Mouse (Mus musculus): Measurements from ENCODE around the gene Gm45521. TPM values are rescaled to one million over a fixed set of nuclear protein-coding genes. Genes with fewer than 3 reads are reported as not detected.

The Gm45521 gene
- polyA plus RNA-seq, 1 experiment from 2014 or later: not detected

GRCm38 (mm10) chr14:7928362-7928761, 28.7 kb upstream of the Gm45521 start:
- Histone ChIP-seq H3K36me3 (ENCODE audit: control insufficient read depth, insufficient read depth, low read length) (0 out of 2 replicates have a peak, but pooled peaks cover 4% of the 10 kb centered on the region), H3K9ac (ENCODE audit: low read depth, low read length) (no peak overlapping the region), H3K27ac (ENCODE audit: low read depth, low read length) (no peak overlapping the region), H3K4me3 (ENCODE audit: low read depth, low read length) (no peak overlapping the region), H3K9me3 (ENCODE audit: control insufficient read depth, low read length) (no peaks in the 10 kb centered on the region), H3K4me1 (replicated peaks; ENCODE audit: control insufficient read depth, insufficient read depth, low read length) (no peaks in the 10 kb centered on the region), H3K4me2 (replicated peaks; ENCODE audit: low read depth, low read length) (no peak overlapping the region), H3K27me3 (ENCODE audit: control insufficient read depth, insufficient read depth, low read length) (no peaks in the 10 kb centered on the region)
- WGBS: 81% methylated on average over 1 of the region's 1 CpGs
- DNase-seq (ENCODE audit: low spot score) (no peak), ATAC-seq (ENCODE audit: low FRiP score) (no peak)

GRCm38 (mm10) chr14:7929029-7929428, 28.1 kb upstream of the Gm45521 start:
- no peaks in the 10 kb centered on the region for H3K4me1 ChIP-seq (replicated peaks; ENCODE audit: control insufficient read depth, insufficient read depth, low read length)
- no peak overlapping the region for H3K4me3 ChIP-seq (ENCODE audit: low read depth, low read length)
- no peaks in the 10 kb centered on the region for H3K9me3 ChIP-seq (ENCODE audit: control insufficient read depth, low read length)
- H3K4me2 ChIP-seq (replicated peaks; ENCODE audit: low read depth, low read length): no peak overlapping the region
- DNase-seq (ENCODE audit: low spot score): no peak
- no peak for ATAC-seq (ENCODE audit: low FRiP score)
- no peaks in the 10 kb centered on the region for H3K27me3 ChIP-seq (ENCODE audit: control insufficient read depth, insufficient read depth, low read length)
- WGBS: 87% methylated on average over 7 of the region's 7 CpGs
- H3K27ac ChIP-seq (ENCODE audit: low read depth, low read length): no peak overlapping the region
- H3K36me3 ChIP-seq (ENCODE audit: control insufficient read depth, insufficient read depth, low read length): 0 out of 2 replicates have a peak, but pooled peaks cover 4% of the 10 kb centered on the region
- H3K9ac ChIP-seq (ENCODE audit: low read depth, low read length): no peak overlapping the region

GRCm38 (mm10) chr14:7932151-7932550, 24.9 kb upstream of the Gm45521 start:
- Histone ChIP-seq H3K4me3 (ENCODE audit: low read depth, low read length) (no peak overlapping the region), H3K9ac (ENCODE audit: low read depth, low read length) (no peak overlapping the region), H3K27me3 (ENCODE audit: control insufficient read depth, insufficient read depth, low read length) (no peaks in the 10 kb centered on the region), H3K4me2 (replicated peaks; ENCODE audit: low read depth, low read length) (no peak overlapping the region), H3K27ac (ENCODE audit: low read depth, low read length) (no peak overlapping the region), H3K4me1 (replicated peaks; ENCODE audit: control insufficient read depth, insufficient read depth, low read length) (no peaks in the 10 kb centered on the region), H3K36me3 (ENCODE audit: control insufficient read depth, insufficient read depth, low read length) (0 out of 2 replicates have a peak, but pooled peaks cover 4% of the 10 kb centered on the region), H3K9me3 (ENCODE audit: control insufficient read depth, low read length) (no peaks in the 10 kb centered on the region)
- 95% methylated on average over 4 of the region's 4 CpGs for WGBS
- no peak for ATAC-seq (ENCODE audit: low FRiP score)
- no peak for DNase-seq (ENCODE audit: low spot score)

GRCm38 (mm10) chr14:7934166-7934565, 22.9 kb upstream of the Gm45521 start:
- no peaks in the 10 kb centered on the region for H3K27me3 ChIP-seq (ENCODE audit: control insufficient read depth, insufficient read depth, low read length)
- H3K4me3 ChIP-seq (ENCODE audit: low read depth, low read length): no peak overlapping the region
- DNase-seq (ENCODE audit: low spot score): no peak
- no peaks in the 10 kb centered on the region for H3K4me1 ChIP-seq (replicated peaks; ENCODE audit: control insufficient read depth, insufficient read depth, low read length)
- no peak overlapping the region for H3K4me2 ChIP-seq (replicated peaks; ENCODE audit: low read depth, low read length)
- WGBS: 93% methylated on average over 7 of the region's 7 CpGs
- H3K27ac ChIP-seq (ENCODE audit: low read depth, low read length): no peak overlapping the region
- no peak for ATAC-seq (ENCODE audit: low FRiP score)
- no peaks in the 10 kb centered on the region for H3K9me3 ChIP-seq (ENCODE audit: control insufficient read depth, low read length)
- 0 out of 2 replicates have a peak, but pooled peaks cover 4% of the 10 kb centered on the region for H3K36me3 ChIP-seq (ENCODE audit: control insufficient read depth, insufficient read depth, low read length)
- no peak overlapping the region for H3K9ac ChIP-seq (ENCODE audit: low read depth, low read length)

- no peak overlapping the region for H3K9ac ChIP-seq (ENCODE audit: low read depth, low read length)
- 23% methylated on average over 17 of the region's 17 CpGs for WGBS
- no peak overlapping the region for H3K4me2 ChIP-seq (replicated peaks; ENCODE audit: low read depth, low read length)
- H3K36me3 ChIP-seq (ENCODE audit: control insufficient read depth, insufficient read depth, low read length): no peaks in the 10 kb centered on the region
- H3K4me1 ChIP-seq (replicated peaks; ENCODE audit: control insufficient read depth, insufficient read depth, low read length): no peaks in the 10 kb centered on the region
- ATAC-seq (ENCODE audit: low FRiP score) (0 out of 2 replicates have a peak, but pooled peaks have one; percentile 35), DNase-seq (ENCODE audit: low spot score) (peak; percentile 46)
- no peaks in the 10 kb centered on the region for H3K9me3 ChIP-seq (ENCODE audit: control insufficient read depth, low read length)
- H3K27ac ChIP-seq (ENCODE audit: low read depth, low read length): no peak overlapping the region
- no peaks in the 10 kb centered on the region for H3K27me3 ChIP-seq (ENCODE audit: control insufficient read depth, insufficient read depth, low read length)
- H3K4me3 ChIP-seq (ENCODE audit: low read depth, low read length): no peak overlapping the region
Observed at GRCm38 (mm10) chr14:7937052-7937630, 19.9 kb upstream of the Gm45521 start.

GRCm38 (mm10) chr14:7938809-7939784, 18.0 kb upstream of the Gm45521 start:
- Histone ChIP-seq H3K27me3 (ENCODE audit: control insufficient read depth, insufficient read depth, low read length) (no peaks in the 10 kb centered on the region), H3K4me1 (replicated peaks; ENCODE audit: control insufficient read depth, insufficient read depth, low read length) (no peaks in the 10 kb centered on the region), H3K4me3 (ENCODE audit: low read depth, low read length) (no peak overlapping the region), H3K4me2 (replicated peaks; ENCODE audit: low read depth, low read length) (no peak overlapping the region), H3K36me3 (ENCODE audit: control insufficient read depth, insufficient read depth, low read length) (no peaks in the 10 kb centered on the region), H3K9ac (ENCODE audit: low read depth, low read length) (no peak overlapping the region), H3K9me3 (ENCODE audit: control insufficient read depth, low read length) (no peaks in the 10 kb centered on the region), H3K27ac (ENCODE audit: low read depth, low read length) (no peak overlapping the region)
- ATAC-seq (ENCODE audit: low FRiP score) (no peak), DNase-seq (ENCODE audit: low spot score) (no peak)
- WGBS: 95% methylated on average over 19 of the region's 19 CpGs

- no peak overlapping the region for H3K4me2 ChIP-seq (replicated peaks; ENCODE audit: low read depth, low read length)
- WGBS: 84% methylated on average over 5 of the region's 5 CpGs
- no peaks in the 10 kb centered on the region for H3K27me3 ChIP-seq (ENCODE audit: control insufficient read depth, insufficient read depth, low read length)
- no peak for ATAC-seq (ENCODE audit: low FRiP score)
- H3K27ac ChIP-seq (ENCODE audit: low read depth, low read length): no peak overlapping the region
- H3K9ac ChIP-seq (ENCODE audit: low read depth, low read length): no peak overlapping the region
- no peak overlapping the region for H3K4me3 ChIP-seq (ENCODE audit: low read depth, low read length)
- no peak for DNase-seq (ENCODE audit: low spot score)
- no peaks in the 10 kb centered on the region for H3K9me3 ChIP-seq (ENCODE audit: control insufficient read depth, low read length)
- no peaks in the 10 kb centered on the region for H3K36me3 ChIP-seq (ENCODE audit: control insufficient read depth, insufficient read depth, low read length)
- no peaks in the 10 kb centered on the region for H3K4me1 ChIP-seq (replicated peaks; ENCODE audit: control insufficient read depth, insufficient read depth, low read length)
Observed at GRCm38 (mm10) chr14:7941413-7941812, 15.7 kb upstream of the Gm45521 start.

- no peak overlapping the region for H3K4me3 ChIP-seq (ENCODE audit: low read depth, low read length)
- H3K9me3 ChIP-seq (ENCODE audit: control insufficient read depth, low read length): no peaks in the 10 kb centered on the region
- H3K4me1 ChIP-seq (replicated peaks; ENCODE audit: control insufficient read depth, insufficient read depth, low read length): no peaks in the 10 kb centered on the region
- H3K4me2 ChIP-seq (replicated peaks; ENCODE audit: low read depth, low read length): no peak overlapping the region
- no peak overlapping the region for H3K27ac ChIP-seq (ENCODE audit: low read depth, low read length)
- no peak for ATAC-seq (ENCODE audit: low FRiP score)
- 84% methylated on average over 7 of the region's 7 CpGs for WGBS
- DNase-seq (ENCODE audit: low spot score): no peak
- no peak overlapping the region for H3K9ac ChIP-seq (ENCODE audit: low read depth, low read length)
- H3K36me3 ChIP-seq (ENCODE audit: control insufficient read depth, insufficient read depth, low read length): no peaks in the 10 kb centered on the region
- no peaks in the 10 kb centered on the region for H3K27me3 ChIP-seq (ENCODE audit: control insufficient read depth, insufficient read depth, low read length)
Observed at GRCm38 (mm10) chr14:7943101-7943800, 13.8 kb upstream of the Gm45521 start.
